ENCODE assay signal across 9 mouse cellular contexts in the genomic region with DNA sequence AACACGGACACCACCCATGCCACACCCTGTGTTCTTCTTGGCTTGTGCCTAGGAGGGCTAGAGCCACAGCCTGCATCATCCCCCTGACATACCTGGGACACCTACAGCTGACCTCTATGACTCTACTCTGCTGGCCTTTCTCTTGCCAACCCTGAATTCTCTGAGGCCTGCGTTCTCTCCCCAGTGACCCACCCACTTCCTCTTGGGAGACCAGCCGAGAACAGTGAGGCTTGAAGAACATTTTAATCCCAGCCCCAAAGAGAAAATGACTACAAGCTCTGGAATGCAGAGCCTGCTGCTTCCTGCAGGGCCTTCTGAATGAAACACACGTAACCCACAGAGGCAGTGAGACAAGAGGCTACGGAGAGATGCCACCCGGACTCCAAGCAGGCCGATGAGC.
DNase-seq lines count a peak whose midpoint lies in the region; ATAC-seq and TF ChIP-seq lines count a peak whose summit lies in the region.
"Had no signal": no experiment of that assay in that cellular context is flagged by ENCODE, and none has a peak within 500 bp of the region (broad histone marks: within the 10 kb centered on the region; RNA-seq: fewer than 3 reads in every experiment).

No protein-coding gene starts in this region.

- H3K27ac ChIP-seq in left cerebral cortex, adult 2 months = 0 out of 2 replicates have a peak overlapping the region, but pooled peaks have one; percentile 19
- peak overlapping the region; percentile 58 for H3K27ac ChIP-seq in lung, embryonic 14.5 days (ENCODE audit: low read depth)
- H3K27ac ChIP-seq: liver, embryonic 15.5 days had no signal

- H3K4me1 ChIP-seq in lung, embryonic 14.5 days (ENCODE audit: insufficient read depth) = peaks cover 18% of the 10 kb centered on the region

- H3K27me3 ChIP-seq in lung, embryonic 14.5 days (ENCODE audit: insufficient read depth, low read length) = no peaks in the 10 kb centered on the region
- H3K27me3 ChIP-seq: liver, embryonic 15.5 days had no signal

- no peak; the same call in 1 of the 2 replicates for TF ChIP-seq CTCF in left cerebral cortex, adult 2 months (IDR thresholded peaks at IDR 0.05)
- TF ChIP-seq CTCF in brain, embryonic 14.5 days (IDR thresholded peaks at IDR 0.05; ENCODE audit: borderline replicate concordance, extremely low read depth, insufficient read depth, insufficient read length) = no peak
- TF ChIP-seq CTCF in lung, embryonic 14.5 days (IDR thresholded peaks at IDR 0.05; ENCODE audit: low read depth) = no peak

- H3K4me2 ChIP-seq in lung, embryonic 14.5 days = no peak overlapping the region
- H3K4me2 ChIP-seq: liver, embryonic 15.5 days had no signal

- H3K4me3 ChIP-seq in left cerebral cortex, adult 2 months = no peak overlapping the region
- H3K4me3 ChIP-seq in lung, embryonic 14.5 days (ENCODE audit: low read depth, low read length) = no peak overlapping the region
- H3K4me3 ChIP-seq: liver, embryonic 15.5 days had no signal

- H3K36me3 ChIP-seq in lung, embryonic 14.5 days (ENCODE audit: insufficient read depth) = no peaks in the 10 kb centered on the region
- H3K36me3 ChIP-seq: liver, embryonic 15.5 days had no signal

- no peak for DNase-seq in left cerebral cortex, adult 2 months (ENCODE audit: extremely low spot score in 1 of 2, low spot score in 2 of 2)
- DNase-seq in left cerebral cortex, postnatal 36 days (ENCODE audit: low spot score in 2 of 2) = no peak
- peak; percentile 44 for DNase-seq in brain, embryonic 14.5 days (ENCODE audit: low read depth)
- DNase-seq in heart, postnatal 10 days = peak; percentile 74 to 79
- DNase-seq in lung, embryonic 14.5 days = peak; percentile 67
- no peak for DNase-seq in right cerebral cortex, postnatal 25 days
- DNase-seq in thymus, adult 18-20 months = no peak
- no peak for DNase-seq in layer of hippocampus, postnatal 14 days (ENCODE audit: low spot score in 2 of 2)

- no peak for TF ChIP-seq POLR2A in brain, embryonic 14.5 days (IDR thresholded peaks at IDR 0.05; ENCODE audit: borderline replicate concordance, extremely low read depth, insufficient read depth, insufficient read length, poor library complexity, severe bottlenecking)

- 43% methylated on average over 7 of the region's 7 CpGs for WGBS in lung, embryonic 14.5 days

- ATAC-seq in lung, embryonic 14.5 days (ENCODE audit: insufficient read depth) = no peak

- intact Hi-C loops in left cerebral cortex, adult 2 months (cut with DNase I) = no loop called here
- intact Hi-C loops in left cerebral cortex, postnatal 36 days (cut with DNase I) = no loop called here
- intact Hi-C loops in heart, postnatal 10 days (cut with DNase I) = loop anchor here (2.0 kb wide), 1 partner anchor 43 kb away; no protein-coding TSS in a partner anchor

- peak overlapping the region; percentile 3; the same call in 1 of the 2 replicates for H3K9ac ChIP-seq in lung, embryonic 14.5 days
- H3K9ac ChIP-seq: liver, embryonic 15.5 days had no signal

- no peaks in the 10 kb centered on the region for H3K9me3 ChIP-seq in lung, embryonic 14.5 days (ENCODE audit: low read depth, low read length)
- H3K9me3 ChIP-seq: liver, embryonic 15.5 days had no signal

Comparison
In these comparisons a context has a peak if more than half of its experiments do, and no peak if none do; other contexts are left out.
1. DNase-seq: peak in brain, embryonic 14.5 days (single experiment), heart, postnatal 10 days (2 of 2) and lung, embryonic 14.5 days (single experiment); none in left cerebral cortex, adult 2 months (0 of 2), left cerebral cortex, postnatal 36 days (0 of 2), right cerebral cortex, postnatal 25 days (single experiment), thymus, adult 18-20 months (0 of 2) and layer of hippocampus, postnatal 14 days (0 of 2).